Mouse (Mus musculus) intestine, embryonic 15.5 days (tissue): ENCODE results near the gene Peli2. TPM values are rescaled to one million over a fixed set of nuclear protein-coding genes. Genes with fewer than 3 reads are reported as not detected.

Source experiments
- ATAC-seq: fragments of 200-750 bp; cut with Nextera tagmentation; 2 replicates; pipeline ENCODE4 v1.8.0; 2017; ENCODE audit warnings: moderate TSS enrichment, moderate library complexity
- H3K27ac ChIP-seq: fragments of 300-500 bp; sonication (generic); 2 replicates; pipeline ENCODE4 v1.5.1; 2015; ENCODE audit warnings: mild to moderate bottlenecking, inconsistent platforms
- H3K27me3 ChIP-seq: fragments of 300-500 bp; sonication (generic); replicated peaks from 2 replicates; pipeline ENCODE4 v1.6.1; 2015; ENCODE audit warnings: inconsistent platforms
- H3K36me3 ChIP-seq: fragments of 300-500 bp; sonication (generic); 2 replicates; pipeline ENCODE4 v1.6.1; 2015; ENCODE audit warnings: inconsistent platforms
- H3K4me1 ChIP-seq: fragments of 300-500 bp; sonication (generic); replicated peaks from 2 replicates; pipeline ENCODE4 v1.6.1; 2015; ENCODE audit warnings: inconsistent platforms
- H3K4me2 ChIP-seq: fragments of 300-500 bp; sonication (generic); replicated peaks from 2 replicates; pipeline ENCODE4 v1.6.1; 2015; ENCODE audit warnings: mild to moderate bottlenecking, inconsistent platforms
- H3K4me3 ChIP-seq: fragments of 300-500 bp; sonication (generic); replicated peaks from 2 replicates; pipeline ENCODE4 v1.5.1; 2015; ENCODE audit warnings: inconsistent platforms
- H3K9ac ChIP-seq: fragments of 300-500 bp; sonication (generic); 2 replicates; pipeline ENCODE4 v1.6.1; 2015; ENCODE audit warnings: inconsistent platforms
- H3K9me3 ChIP-seq: fragments of 300-500 bp; sonication (generic); 2 replicates; pipeline ENCODE4 v1.6.1; 2016; ENCODE audit warnings: inconsistent platforms
- WGBS: fragments of 180-500 bp; shearing (Covaris S2); methylation state at CpG from one replicate; pipeline ENCODE4 v1.1.7; 2015; 5-methylcytosine and 5-hydroxymethylcytosine counted together
- polyA plus RNA-seq: library from polyadenylated mRNA; unstranded; fragments of >200 nt; fragmentation: Nextera tagmentation; extraction: Ambion mirVana; gene quantifications from 2 replicates; pipeline ENCODE4 v1.2.1, GENCODE M21; 2015

The Peli2 gene
- polyA plus RNA-seq, 1 experiment from 2014 or later: 5.3 TPM

DNA sequence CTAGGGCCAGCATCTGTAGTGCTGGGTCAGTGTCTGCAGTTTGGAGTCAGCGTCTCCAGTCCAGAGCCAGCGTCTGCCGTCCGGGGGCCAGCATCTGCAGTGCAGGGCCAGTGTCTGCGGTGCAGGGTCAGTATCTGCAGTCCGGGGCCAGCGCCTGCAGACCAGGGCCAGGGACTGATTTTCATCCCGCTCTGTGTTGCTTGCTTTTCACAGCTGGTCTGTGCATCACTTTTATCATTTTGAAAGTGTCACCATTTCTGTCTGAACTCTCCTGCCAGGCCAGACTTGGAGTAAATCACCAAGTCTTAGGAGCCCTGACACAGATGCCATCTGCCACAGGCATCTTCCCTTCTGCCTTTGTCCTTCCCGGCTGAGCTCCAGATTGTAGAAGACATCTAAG lies 79.7 kb downstream of the Peli2 start:
- ATAC-seq: no peak
- 71% methylated on average over 9 of the region's 9 CpGs for WGBS
- no peak overlapping the region for H3K27ac ChIP-seq
- no peaks in the 10 kb centered on the region for H3K9me3 ChIP-seq
- H3K4me1 ChIP-seq: peaks cover 23% of the 10 kb centered on the region
- H3K27me3 ChIP-seq: no peaks in the 10 kb centered on the region
- no peak overlapping the region for H3K4me2 ChIP-seq
- H3K4me3 ChIP-seq: no peak overlapping the region
- no peak overlapping the region for H3K9ac ChIP-seq
- H3K36me3 ChIP-seq: no peaks in the 10 kb centered on the region

DNA sequence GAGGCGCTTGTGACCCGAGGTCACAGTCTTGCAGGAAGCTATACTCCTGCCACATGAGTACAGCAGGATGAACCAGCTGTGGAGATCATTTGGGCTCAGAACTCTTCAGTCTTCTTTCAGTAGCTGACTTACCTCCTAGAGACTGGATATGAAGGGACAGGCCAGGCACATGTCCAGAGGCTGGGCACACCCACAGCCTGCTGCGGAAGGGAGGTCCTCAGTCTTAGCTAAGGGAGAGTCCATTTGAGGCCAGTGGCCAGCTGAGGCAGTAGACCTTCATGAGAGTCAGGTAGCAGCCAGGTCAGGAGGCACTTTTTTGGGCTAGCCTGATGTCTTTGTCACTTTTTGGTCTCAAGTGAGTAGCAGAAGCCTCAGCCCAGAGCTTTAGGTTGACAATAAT lies 80.2 kb downstream of the Peli2 start:
- H3K4me1 ChIP-seq: peaks cover 23% of the 10 kb centered on the region
- no peak overlapping the region for H3K4me3 ChIP-seq
- no peaks in the 10 kb centered on the region for H3K9me3 ChIP-seq
- no peaks in the 10 kb centered on the region for H3K36me3 ChIP-seq
- no peak overlapping the region for H3K9ac ChIP-seq
- WGBS: 70% methylated on average over 3 of the region's 3 CpGs
- H3K27me3 ChIP-seq: no peaks in the 10 kb centered on the region
- no peak overlapping the region for H3K27ac ChIP-seq
- H3K4me2 ChIP-seq: no peak overlapping the region
- ATAC-seq: no peak

DNA sequence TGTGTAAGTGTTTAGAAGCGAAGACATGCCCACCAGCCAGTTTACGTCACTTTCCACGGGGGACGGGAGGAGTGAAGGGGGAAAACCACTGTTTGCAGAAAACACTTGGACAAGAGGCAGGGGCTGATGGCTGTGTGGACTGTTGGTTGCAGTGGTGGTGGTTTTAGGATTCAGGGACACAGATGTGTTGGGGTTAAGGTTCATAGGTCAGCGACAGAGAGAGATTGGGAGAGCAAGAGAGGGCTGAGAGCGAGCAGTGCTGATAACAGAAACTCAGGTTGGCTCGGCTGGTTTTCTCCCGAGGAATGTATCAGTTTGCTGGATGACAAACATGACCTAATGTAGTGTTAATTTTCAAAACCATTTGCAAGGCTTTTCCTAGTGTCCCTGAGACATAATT lies 80.8 kb downstream of the Peli2 start:
- WGBS: 70% methylated on average over 8 of the region's 8 CpGs
- Histone ChIP-seq H3K4me1 (peaks cover 24% of the 10 kb centered on the region), H3K9ac (no peak overlapping the region), H3K27me3 (no peaks in the 10 kb centered on the region), H3K9me3 (no peaks in the 10 kb centered on the region), H3K4me2 (no peak overlapping the region), H3K4me3 (no peak overlapping the region), H3K27ac (no peak overlapping the region), H3K36me3 (no peaks in the 10 kb centered on the region)
- ATAC-seq: no peak

GRCm38 (mm10) chr14:48202096-48203036 lies 81.7 kb downstream of the Peli2 start:
- no peak overlapping the region for H3K27ac ChIP-seq
- no peak for ATAC-seq
- no peak overlapping the region for H3K4me2 ChIP-seq
- H3K9me3 ChIP-seq: no peaks in the 10 kb centered on the region
- no peaks in the 10 kb centered on the region for H3K36me3 ChIP-seq
- no peak overlapping the region for H3K9ac ChIP-seq
- peaks cover 31% of the 10 kb centered on the region for H3K4me1 ChIP-seq
- H3K4me3 ChIP-seq: no peak overlapping the region
- no peaks in the 10 kb centered on the region for H3K27me3 ChIP-seq
- WGBS: 71% methylated on average over 17 of the region's 17 CpGs

DNA sequence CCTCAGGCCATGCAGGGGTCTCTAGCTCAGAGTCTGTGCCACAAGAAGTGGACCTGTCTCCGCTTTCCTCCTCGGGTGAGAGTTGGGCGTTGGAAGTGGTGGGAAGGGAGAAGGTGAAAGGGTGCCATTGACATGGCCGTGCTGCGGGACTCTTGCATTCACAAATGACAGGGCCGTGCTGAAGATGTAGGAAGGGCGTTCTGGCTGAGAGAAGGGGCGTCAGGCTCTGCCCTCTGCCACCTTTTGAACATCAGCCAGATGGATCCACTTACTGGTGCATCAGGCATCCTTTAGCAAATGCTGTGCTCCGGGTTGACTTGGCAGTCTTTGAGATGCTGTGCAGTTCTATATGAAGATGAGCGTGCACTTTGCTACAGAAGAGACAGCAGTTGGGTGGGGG lies 84.4 kb downstream of the Peli2 start:
- no peaks in the 10 kb centered on the region for H3K27me3 ChIP-seq
- no peak overlapping the region for H3K4me2 ChIP-seq
- no peaks in the 10 kb centered on the region for H3K36me3 ChIP-seq
- no peak overlapping the region for H3K9ac ChIP-seq
- H3K4me1 ChIP-seq: peaks cover 28% of the 10 kb centered on the region
- ATAC-seq: 0 out of 2 replicates have a peak, but pooled peaks have one; percentile 14
- no peaks in the 10 kb centered on the region for H3K9me3 ChIP-seq
- H3K4me3 ChIP-seq: no peak overlapping the region
- no peak overlapping the region for H3K27ac ChIP-seq
- 77% methylated on average over 10 of the region's 10 CpGs for WGBS

DNA sequence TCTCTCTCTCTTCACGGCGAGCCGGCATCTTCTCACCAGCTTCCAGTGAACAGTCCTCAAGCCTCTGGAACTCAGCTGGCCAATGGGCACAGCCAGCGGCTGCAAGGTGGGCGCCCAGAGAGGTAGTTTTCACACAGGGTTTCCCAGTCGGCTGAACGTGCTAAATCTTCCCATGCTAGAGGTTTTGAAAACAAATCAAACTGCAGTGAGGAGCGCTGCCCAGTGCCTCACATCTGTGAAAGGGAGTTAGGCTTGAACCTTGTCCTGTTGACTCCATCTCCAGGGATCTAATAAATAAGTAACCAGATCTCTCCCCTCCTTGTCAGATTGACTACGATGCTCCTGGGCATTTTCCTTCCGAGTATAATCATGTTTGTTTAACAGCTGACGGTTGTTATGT lies 85.0 kb downstream of the Peli2 start:
- Histone ChIP-seq H3K4me2 (no peak overlapping the region), H3K4me3 (no peak overlapping the region), H3K36me3 (no peaks in the 10 kb centered on the region), H3K4me1 (peaks cover 28% of the 10 kb centered on the region), H3K27ac (no peak overlapping the region), H3K9ac (no peak overlapping the region), H3K9me3 (no peaks in the 10 kb centered on the region), H3K27me3 (no peaks in the 10 kb centered on the region)
- ATAC-seq: peak; percentile 68
- WGBS: 38% methylated on average over 11 of the region's 11 CpGs

- Histone ChIP-seq H3K9ac (0 out of 2 replicates have a peak overlapping the region, but pooled peaks have one; percentile 5), H3K27me3 (no peaks in the 10 kb centered on the region), H3K4me3 (no peak overlapping the region), H3K4me2 (peak overlapping the region; percentile 48), H3K36me3 (no peaks in the 10 kb centered on the region), H3K9me3 (no peaks in the 10 kb centered on the region), H3K4me1 (peaks cover 25% of the 10 kb centered on the region), H3K27ac (peak overlapping the region; percentile 27)
- 13% methylated on average over 15 of the region's 15 CpGs for WGBS
- ATAC-seq: peak; percentile 71
Observed at GRCm38 (mm10) chr14:48207119-48207518, 86.5 kb downstream of the Peli2 start.

DNA sequence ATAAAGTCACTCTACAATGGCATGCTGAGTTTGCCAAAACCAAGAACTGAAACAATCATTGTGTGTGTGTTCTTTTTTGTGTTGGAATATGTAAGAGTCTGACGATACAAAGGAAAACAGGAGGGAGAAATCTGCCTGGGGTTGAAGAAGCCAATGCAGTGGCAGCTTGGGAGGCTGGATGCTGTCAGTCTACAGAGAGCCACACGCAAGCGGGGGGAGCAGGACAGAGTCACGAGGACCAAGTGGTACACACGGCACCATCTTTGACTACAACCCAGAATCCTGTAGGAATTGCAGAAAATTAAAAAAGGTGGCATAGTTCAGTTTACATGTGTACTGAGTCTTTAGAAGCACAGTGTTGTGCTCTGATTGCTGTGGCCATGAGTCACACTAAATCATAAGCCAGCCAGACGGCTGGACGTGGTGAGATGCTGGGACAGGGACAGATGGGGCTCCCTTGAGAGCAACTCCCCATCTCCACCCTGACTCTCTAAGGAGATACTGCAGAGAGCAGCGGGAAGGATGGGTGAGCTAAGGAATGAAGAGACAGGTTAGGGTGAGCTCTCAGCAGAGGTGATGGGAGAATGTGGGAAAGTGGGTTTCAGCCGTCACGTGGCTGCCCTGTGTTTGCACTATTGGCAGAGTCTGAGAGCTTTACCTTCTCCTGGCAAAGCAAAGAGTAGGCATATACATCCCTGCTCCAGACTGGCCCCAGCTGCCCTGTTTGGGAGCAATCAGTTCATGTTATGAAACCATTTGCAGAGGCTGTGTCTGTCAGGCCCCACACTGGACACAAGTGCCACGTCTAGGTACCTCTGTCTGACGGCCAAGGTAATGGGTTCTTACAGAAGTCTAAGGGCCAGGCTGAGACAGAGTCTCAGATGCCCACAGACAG lies 87.4 kb downstream of the Peli2 start:
- Histone ChIP-seq H3K9me3 (no peaks in the 10 kb centered on the region), H3K27me3 (no peaks in the 10 kb centered on the region), H3K36me3 (no peaks in the 10 kb centered on the region), H3K4me3 (no peak overlapping the region), H3K4me2 (peak overlapping the region; percentile 48; the same call in 1 of the 2 replicates), H3K9ac (no peak overlapping the region), H3K27ac (peak overlapping the region; percentile 27; the same call in 1 of the 2 replicates), H3K4me1 (peaks cover 25% of the 10 kb centered on the region)
- 63% methylated on average over 12 of the region's 12 CpGs for WGBS
- ATAC-seq: no peak

DNA sequence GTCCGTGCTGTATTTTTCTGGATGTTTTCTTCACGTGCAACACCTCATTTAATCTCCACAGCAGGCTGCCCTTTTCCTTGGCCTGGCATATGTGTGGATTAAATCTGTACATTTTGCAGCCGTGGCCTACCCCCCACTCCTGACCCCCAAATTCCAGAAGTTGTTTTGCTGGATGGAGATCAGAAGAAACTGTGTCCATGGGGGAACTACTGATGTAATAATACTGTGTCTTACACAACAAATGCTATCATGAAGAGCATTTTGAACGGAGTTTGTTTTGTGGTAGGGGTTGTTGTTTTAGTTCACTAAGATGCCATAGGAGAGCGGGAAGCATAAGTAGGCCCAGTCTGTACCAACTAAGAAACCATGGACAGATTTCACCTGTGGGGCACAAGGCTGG lies 88.8 kb downstream of the Peli2 start:
- Histone ChIP-seq H3K4me2 (no peak overlapping the region), H3K36me3 (no peaks in the 10 kb centered on the region), H3K27me3 (no peaks in the 10 kb centered on the region), H3K9me3 (no peaks in the 10 kb centered on the region), H3K4me1 (peaks cover 25% of the 10 kb centered on the region), H3K27ac (no peak overlapping the region), H3K4me3 (no peak overlapping the region), H3K9ac (no peak overlapping the region)
- WGBS: 83% methylated on average over 5 of the region's 5 CpGs
- no peak for ATAC-seq

- Histone ChIP-seq H3K27ac (no peak overlapping the region), H3K9ac (no peak overlapping the region), H3K4me3 (no peak overlapping the region), H3K36me3 (no peaks in the 10 kb centered on the region), H3K4me2 (no peak overlapping the region), H3K27me3 (no peaks in the 10 kb centered on the region), H3K9me3 (no peaks in the 10 kb centered on the region), H3K4me1 (peaks cover 22% of the 10 kb centered on the region)
- ATAC-seq: no peak
- WGBS: 85% methylated on average over 9 of the region's 9 CpGs
Observed at GRCm38 (mm10) chr14:48210089-48210488, 89.5 kb downstream of the Peli2 start.

DNA sequence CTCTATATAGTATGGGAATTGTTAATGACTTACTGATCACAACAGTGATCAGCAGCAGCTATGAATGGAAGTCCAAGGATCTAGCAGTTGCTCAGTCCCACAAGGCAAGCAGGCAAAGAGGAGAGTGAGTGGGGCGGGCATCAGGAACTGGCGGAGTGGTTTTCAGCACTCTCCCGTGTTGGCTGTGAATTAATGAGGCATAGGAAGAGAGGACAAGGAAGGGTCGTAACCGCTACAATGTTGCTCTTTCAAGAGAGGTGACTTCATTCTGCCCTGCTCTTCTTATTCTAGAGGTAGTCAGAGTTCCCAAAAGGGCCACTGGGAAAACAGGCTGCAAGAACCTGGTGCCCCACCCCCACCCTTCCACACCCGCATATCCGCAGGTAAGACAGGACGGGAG lies 90.9 kb downstream of the Peli2 start:
- Histone ChIP-seq H3K36me3 (no peaks in the 10 kb centered on the region), H3K27me3 (no peaks in the 10 kb centered on the region), H3K27ac (no peak overlapping the region), H3K9ac (no peak overlapping the region), H3K4me2 (no peak overlapping the region), H3K4me1 (peaks cover 16% of the 10 kb centered on the region), H3K4me3 (no peak overlapping the region), H3K9me3 (no peaks in the 10 kb centered on the region)
- ATAC-seq: no peak
- WGBS: 80% methylated on average over 8 of the region's 8 CpGs

DNA sequence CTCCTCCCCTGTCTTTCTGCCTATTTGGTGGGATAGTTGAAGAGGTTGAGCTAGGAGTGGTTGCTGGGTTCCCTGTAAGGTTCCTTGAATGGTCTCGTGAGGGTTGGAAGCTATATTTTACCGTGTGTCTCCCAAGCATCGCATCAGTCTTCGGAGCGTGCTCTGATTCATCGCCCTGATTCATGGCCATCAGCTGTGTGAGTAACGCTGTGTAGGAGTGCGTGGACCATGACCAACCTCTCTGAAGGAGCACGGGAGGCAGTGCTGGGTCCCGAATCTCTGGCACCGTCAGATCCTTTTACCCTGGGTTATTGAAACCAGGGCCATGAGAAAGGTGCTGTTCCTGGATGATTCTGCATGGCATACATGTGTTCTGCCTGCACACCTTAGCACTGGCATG lies 92.2 kb downstream of the Peli2 start:
- ATAC-seq: no peak
- Histone ChIP-seq H3K9me3 (no peaks in the 10 kb centered on the region), H3K27ac (no peak overlapping the region), H3K4me2 (no peak overlapping the region), H3K27me3 (no peaks in the 10 kb centered on the region), H3K4me3 (no peak overlapping the region), H3K36me3 (no peaks in the 10 kb centered on the region), H3K4me1 (peaks cover 2% of the 10 kb centered on the region), H3K9ac (no peak overlapping the region)
- 89% methylated on average over 11 of the region's 11 CpGs for WGBS
